Mouse (Mus musculus) thymus, adult 2 months (tissue): ENCODE data around the gene Hoxc10.

Experiments used
- CTCF ChIP-seq: fragments of 200-500 bp; IDR thresholded peaks from 2 replicates; pipeline ENCODE4 v1.5.1; 2012; ENCODE audit warnings: mild to moderate bottlenecking, control low read depth, low read length, moderate library complexity, borderline replicate concordance; ENCODE audit not compliant: control insufficient read depth, poor library complexity, insufficient read depth; ENCODE audit errors: extremely low read depth
- POLR2A ChIP-seq: fragments of 200-500 bp; IDR thresholded peaks from 2 replicates; pipeline ENCODE4 v1.6.1; 2012; ENCODE audit warnings: mild to moderate bottlenecking, low read length, control low read depth, moderate library complexity; ENCODE audit not compliant: control insufficient read depth, poor library complexity, insufficient read depth; ENCODE audit errors: extremely low read depth

GRCm38 (mm10) chr15:102965892-102966775 is 462 bp upstream of the Hoxc10 start:
- peak; percentile 54; the same call in 1 of the 2 replicates for TF ChIP-seq CTCF
- no peak for TF ChIP-seq POLR2A
